Mouse (Mus musculus) gastrocnemius, adult 8-10 months (tissue): Measurements from ENCODE around the gene Slc25a54. TPM values are rescaled to one million over a fixed set of nuclear protein-coding genes. Genes with fewer than 3 reads are reported as not detected.

Experiments
- DNase-seq, 2 experiments: peaks; one replicate each; pipeline ENCODE4 v3.0.0; 2022; ENCODE audit warnings: low spot score in 2 of 2
- microRNA-seq: library from miRNA; unstranded; fragments of <30 nt; microRNA quantifications from one replicate; pipeline ENCODE4 v1.2.0, GENCODE M21; 2022
- total RNA-seq, 4 experiments: library from RNA; stranded (reverse); gene quantifications; 2 replicates each; pipeline ENCODE4 v1.2.4; 2022

Gene Slc25a54
- total RNA-seq, 4 experiments from 2014 or later: not detected

- peak; percentile 24 to 52 for DNase-seq
Observed at GRCm38 (mm10) chr3:109123531-109123981, 43.3 kb downstream of the Slc25a54 start.

- DNase-seq: no peak
Observed at GRCm38 (mm10) chr3:109124091-109124490, 43.8 kb downstream of the Slc25a54 start.

GRCm38 (mm10) chr3:109125531-109125930, 45.3 kb downstream of the Slc25a54 start:
- DNase-seq: no peak

- DNase-seq: no peak
Observed at GRCm38 (mm10) chr3:109129768-109130167, 49.5 kb downstream of the Slc25a54 start.

GRCm38 (mm10) chr3:109132966-109133365, 52.7 kb downstream of the Slc25a54 start:
- no peak for DNase-seq

- DNase-seq: no peak
Observed at GRCm38 (mm10) chr3:109134036-109134435, 53.8 kb downstream of the Slc25a54 start.

GRCm38 (mm10) chr3:109135352-109135751, 55.1 kb downstream of the Slc25a54 start:
- no peak for DNase-seq

GRCm38 (mm10) chr3:109152561-109152960, 72.3 kb downstream of the Slc25a54 start:
- DNase-seq: no peak

- DNase-seq: no peak
Observed at GRCm38 (mm10) chr3:109153410-109153809, 73.1 kb downstream of the Slc25a54 start.

GRCm38 (mm10) chr3:109155926-109156669, 75.8 kb downstream of the Slc25a54 start:
- no peak for DNase-seq

- DNase-seq: no peak
Observed at GRCm38 (mm10) chr3:109157481-109157880, 77.2 kb downstream of the Slc25a54 start.

- no peak for DNase-seq
Observed at GRCm38 (mm10) chr3:109164088-109164487, 83.8 kb downstream of the Slc25a54 start.

GRCm38 (mm10) chr3:109164644-109165043, 84.4 kb downstream of the Slc25a54 start:
- DNase-seq: no peak

- no peak for DNase-seq
Observed at GRCm38 (mm10) chr3:109165214-109165829, 85.1 kb downstream of the Slc25a54 start.

Small RNA genes lying within 50 kb of the gene (microRNA-seq; reads per million reads assigned to microRNA genes)
- not detected for gene Gm44384

Other genes with a start within 250 kb of the Slc25a54 start
- gene Stxbp3, start 239.9 kb upstream of the Slc25a54 start, total RNA-seq: 10 to 100 TPM; 34.9 to 50.3 (median 38.4) TPM
- not detected for gene Fndc7, start 190.5 kb upstream of the Slc25a54 start, total RNA-seq
- gene Prpf38b, start 168.7 kb upstream of the Slc25a54 start, total RNA-seq: 10 to 100 TPM; 10.7 to 16.0 (median 13.3) TPM
- gene Henmt1, start 140.6 kb upstream of the Slc25a54 start, total RNA-seq: not detected
- not detected for gene Gm9857, start 140.0 kb upstream of the Slc25a54 start, total RNA-seq
- 1 to 10 TPM; 4.2 to 7.9 (median 5.2) TPM for gene Fam102b, start 52.9 kb upstream of the Slc25a54 start, total RNA-seq
- 1 to 10 TPM; 1.1 to 1.8 (median 1.8) TPM for gene Slc25a24, start 42.7 kb downstream of the Slc25a54 start, total RNA-seq